Mouse (Mus musculus): Measurements from ENCODE around the gene Vwa7. TPM values are rescaled to one million over a fixed set of nuclear protein-coding genes. Genes with fewer than 3 reads are reported as not detected.
"Not testable (repeated sequence)": the region's sequence is repeated elsewhere in the genome, so short reads cannot be mapped to it uniquely, and the experiment has no call there.

Gene Vwa7
- total RNA-seq, 2 experiments from 2014 or later = 5.3 to 5.9 TPM

GRCm38 (mm10) chr17:34998526-34999430 lies 17.6 kb upstream of the Vwa7 start:
- DNase-seq = no peak
- intact Hi-C loops (cut with DNase I) = no loop called here

GRCm38 (mm10) chr17:34999871-35000716 lies 16.3 kb upstream of the Vwa7 start:
- DNase-seq; intact Hi-C loops (cut with DNase I): not testable (repeated sequence)

- intact Hi-C loops (cut with DNase I) = no loop called here
- DNase-seq = peak; percentile 89 to 91
These were observed 15.5 kb upstream of the Vwa7 start, which contains the start of gene Vars for GRCm38 (mm10) chr17:35000717-35001451. Vars (plus strand) TSS chr17:35000987.

- DNase-seq = peak in 1 of 2 experiments; percentile 23
- intact Hi-C loops (cut with DNase I) = no loop called here
These were observed 14.8 kb upstream of the Vwa7 start for GRCm38 (mm10) chr17:35001452-35002152.

- no peak for DNase-seq
- intact Hi-C loops (cut with DNase I) = no loop called here
These were observed 14.1 kb upstream of the Vwa7 start for GRCm38 (mm10) chr17:35002153-35002865.

GRCm38 (mm10) chr17:35003022-35003838 lies 13.1 kb upstream of the Vwa7 start:
- DNase-seq = no peak
- intact Hi-C loops (cut with DNase I) = no loop called here

- intact Hi-C loops (cut with DNase I) = no loop called here
These were observed 12.2 kb upstream of the Vwa7 start for GRCm38 (mm10) chr17:35004075-35004717.

GRCm38 (mm10) chr17:35005158-35005557 lies 11.2 kb upstream of the Vwa7 start:
- intact Hi-C loops (cut with DNase I) = no loop called here
- DNase-seq = no peak

More at GRCm38 (mm10) chr17:35004075-35004717, 12.2 kb upstream of the Vwa7 start:
- no peak for DNase-seq

GRCm38 (mm10) chr17:35005902-35006301 lies 10.5 kb upstream of the Vwa7 start:
- intact Hi-C loops (cut with DNase I); DNase-seq: not testable (repeated sequence)

GRCm38 (mm10) chr17:35007387-35007991 lies 8.9 kb upstream of the Vwa7 start:
- intact Hi-C loops (cut with DNase I) = no loop called here
- no peak for DNase-seq

GRCm38 (mm10) chr17:35009586-35009985 lies 6.8 kb upstream of the Vwa7 start:
- no peak for DNase-seq
- intact Hi-C loops (cut with DNase I) = no loop called here

GRCm38 (mm10) chr17:35011440-35011839 lies 4.9 kb upstream of the Vwa7 start:
- intact Hi-C loops (cut with DNase I) = no loop called here
- DNase-seq = no peak

- intact Hi-C loops (cut with DNase I) = no loop called here
- DNase-seq = no peak
These were observed 3.9 kb upstream of the Vwa7 start for GRCm38 (mm10) chr17:35012430-35012829.

- no peak for DNase-seq
- intact Hi-C loops (cut with DNase I) = no loop called here
These were observed 3.2 kb upstream of the Vwa7 start for GRCm38 (mm10) chr17:35013221-35013620.

GRCm38 (mm10) chr17:35015296-35015695 lies 1.1 kb upstream of the Vwa7 start:
- no peak for DNase-seq
- intact Hi-C loops (cut with DNase I) = no loop called here

GRCm38 (mm10) chr17:35016791-35017705 lies 669 bp downstream of the Vwa7 start:
- DNase-seq = no peak
- intact Hi-C loops (cut with DNase I) = no loop called here

- intact Hi-C loops (cut with DNase I) = no loop called here
- no peak for DNase-seq
These were observed 1.3 kb downstream of the Vwa7 start for GRCm38 (mm10) chr17:35017706-35018030.
